Mouse (Mus musculus) cerebellum, adult 9-11 months (tissue): ENCODE data around the gene Vwa2.
A peak's percentile ranks its signal among the peaks of the same experiment; 100 is the strongest.

Source experiments
- DNase-seq: peaks from one replicate; pipeline ENCODE4 v3.0.0; 2022

The Vwa2 gene

DNA sequence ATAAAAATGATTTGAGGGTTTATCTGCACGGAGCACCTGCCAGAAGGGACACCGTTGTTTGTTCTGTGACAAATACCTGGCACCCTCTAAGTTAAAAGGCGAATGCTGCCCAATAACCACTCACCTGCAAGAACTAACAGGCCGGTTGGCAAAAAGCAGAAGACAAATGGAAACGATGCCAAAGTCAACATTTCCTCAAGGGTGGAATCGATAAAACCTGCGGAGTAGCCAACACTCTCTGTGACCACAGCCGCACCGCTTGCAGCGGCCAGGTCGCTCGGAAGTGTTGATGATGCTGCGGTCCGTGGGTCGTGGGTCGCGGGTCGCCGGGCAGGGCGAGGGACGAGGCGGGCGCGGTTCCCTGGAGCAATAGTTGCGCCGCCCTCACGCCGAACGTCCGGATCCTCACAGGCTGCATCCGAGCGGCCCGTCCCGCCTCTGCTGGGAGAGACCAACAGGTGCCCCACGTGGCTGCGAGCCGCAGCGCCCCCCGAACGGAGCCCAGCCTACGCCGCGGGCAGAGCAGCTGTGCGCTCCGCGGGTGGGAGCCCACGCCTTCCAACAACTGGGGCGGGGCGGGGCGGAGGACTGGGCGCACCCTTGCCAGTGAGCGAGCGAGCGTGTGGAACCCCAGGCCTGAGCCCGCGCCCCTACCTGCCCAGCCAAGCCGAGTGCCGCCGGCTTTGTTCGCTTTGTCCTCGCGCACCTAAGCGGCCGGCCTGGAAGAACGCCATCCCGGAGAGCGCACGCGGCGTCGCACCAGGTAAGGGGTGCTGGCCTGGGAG, at the start of gene Vwa2:
Gene Vwa2 (plus strand): TSS at position 434 of the 785 bp plus-strand sequence.
- DNase-seq, result no peak

DNA sequence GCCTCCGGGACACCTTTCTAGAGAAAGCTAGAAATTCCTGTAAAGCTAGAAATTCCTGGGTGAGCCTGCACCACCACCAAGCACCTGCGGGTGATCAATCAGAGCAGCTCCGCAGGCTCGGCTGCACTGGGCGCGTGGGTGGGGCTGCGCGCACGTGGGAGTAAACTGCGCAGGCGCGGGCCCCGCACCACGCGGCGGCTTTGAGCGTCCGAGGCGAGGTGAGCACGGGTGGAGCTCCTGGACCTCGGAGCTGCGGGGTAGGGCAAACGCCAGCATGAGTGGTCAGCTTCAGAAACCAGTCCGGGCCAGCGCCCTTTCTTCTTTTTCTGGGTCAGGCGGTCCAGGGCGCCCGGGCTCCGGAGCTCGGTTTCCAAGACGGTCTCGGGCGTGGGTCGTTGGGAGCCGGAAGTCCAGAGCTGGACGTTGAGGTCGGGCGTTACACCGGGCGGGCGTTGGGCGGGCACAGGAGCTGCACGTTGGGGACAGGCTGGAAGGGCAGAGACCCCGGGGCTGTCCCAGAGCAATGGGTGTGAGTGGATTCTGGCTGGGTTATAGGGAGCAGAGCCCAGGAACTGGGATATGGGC, 47.9 kb upstream of the Vwa2 start, which contains the start of gene Tdrd1:
Gene Tdrd1 (plus strand): TSS at position 163 of the 585 bp plus-strand sequence.
- DNase-seq, result no peak

DNA sequence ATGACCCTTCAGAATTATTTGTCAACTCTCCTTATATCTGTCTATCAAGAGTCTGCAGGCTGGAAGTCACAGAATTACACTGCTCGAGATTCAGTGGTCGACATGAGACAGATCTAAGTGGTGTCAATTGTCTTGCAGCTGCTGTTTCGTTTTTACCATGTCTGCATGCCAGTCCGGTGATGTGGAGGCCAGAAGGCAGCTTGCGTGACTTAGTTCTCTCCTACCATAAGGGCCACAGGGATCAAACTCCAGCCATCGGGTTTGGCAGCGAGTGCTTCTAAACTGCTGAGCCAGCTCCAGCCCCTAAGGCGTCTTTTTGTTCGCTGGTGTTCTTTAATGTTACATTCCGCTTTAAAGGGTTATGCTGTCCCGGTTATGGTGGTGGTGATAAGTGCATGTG, 45.7 kb upstream of the Vwa2 start:
- DNase-seq, result no peak

DNA sequence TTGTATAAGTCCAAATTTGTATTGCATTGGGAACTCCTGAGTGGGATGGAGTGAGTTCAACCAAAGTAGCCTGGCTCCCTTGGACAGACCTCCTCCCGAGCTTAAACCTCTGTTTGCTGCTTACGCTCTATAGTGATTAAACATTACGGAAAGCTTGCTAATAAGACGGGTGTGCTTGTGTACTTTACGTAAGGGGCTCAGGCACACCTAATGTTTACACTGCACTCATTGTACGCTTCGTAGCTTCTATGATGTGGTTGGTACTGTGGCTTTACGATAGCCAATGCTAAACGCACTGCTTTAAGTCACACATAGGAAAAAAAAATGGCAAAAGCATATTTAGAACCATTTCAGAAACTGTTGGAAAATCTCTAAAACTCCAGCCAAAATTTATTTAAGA, 44.8 kb upstream of the Vwa2 start:
- no peak for DNase-seq

DNA sequence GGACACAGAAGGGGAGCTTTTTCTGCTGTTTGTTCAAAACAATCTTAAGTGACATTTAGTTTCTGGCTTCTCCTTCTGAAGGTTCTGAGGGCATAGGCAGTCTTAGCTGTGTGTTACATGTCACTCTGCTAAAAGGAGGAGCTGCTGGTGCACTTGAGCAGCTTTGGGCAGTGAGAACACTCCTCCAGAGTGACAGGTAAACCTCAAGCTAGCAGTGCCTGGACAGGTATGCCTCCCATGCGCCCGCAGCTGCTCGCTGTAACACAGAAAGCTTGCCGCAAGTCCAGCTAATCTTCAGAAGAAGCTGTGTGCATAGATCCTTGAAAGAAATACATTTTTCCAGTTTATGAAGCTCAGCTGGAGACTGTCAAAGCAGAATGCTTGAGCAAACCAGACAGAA, 43.9 kb upstream of the Vwa2 start:
- DNase-seq, result no peak

DNA sequence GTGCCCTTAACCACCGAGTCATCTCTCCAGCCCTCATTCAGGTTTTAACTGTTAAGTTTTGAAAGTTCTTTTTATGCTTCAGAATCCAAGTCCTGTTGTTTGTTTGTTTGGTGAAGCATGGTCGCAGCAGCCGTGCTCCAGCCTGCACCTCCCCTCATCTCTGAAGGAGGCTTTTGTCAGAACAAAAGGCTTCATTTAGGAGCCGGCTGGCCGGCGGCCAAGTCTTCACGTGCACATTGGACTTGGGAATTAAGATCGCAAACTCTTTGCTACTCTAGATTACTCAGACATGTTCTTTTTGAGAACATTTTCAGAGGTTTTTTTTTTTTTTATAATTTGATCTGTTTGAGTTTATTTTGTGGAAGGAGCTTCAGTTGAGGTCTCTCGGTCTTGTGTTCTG, 38.7 kb upstream of the Vwa2 start:
- no peak for DNase-seq

DNA sequence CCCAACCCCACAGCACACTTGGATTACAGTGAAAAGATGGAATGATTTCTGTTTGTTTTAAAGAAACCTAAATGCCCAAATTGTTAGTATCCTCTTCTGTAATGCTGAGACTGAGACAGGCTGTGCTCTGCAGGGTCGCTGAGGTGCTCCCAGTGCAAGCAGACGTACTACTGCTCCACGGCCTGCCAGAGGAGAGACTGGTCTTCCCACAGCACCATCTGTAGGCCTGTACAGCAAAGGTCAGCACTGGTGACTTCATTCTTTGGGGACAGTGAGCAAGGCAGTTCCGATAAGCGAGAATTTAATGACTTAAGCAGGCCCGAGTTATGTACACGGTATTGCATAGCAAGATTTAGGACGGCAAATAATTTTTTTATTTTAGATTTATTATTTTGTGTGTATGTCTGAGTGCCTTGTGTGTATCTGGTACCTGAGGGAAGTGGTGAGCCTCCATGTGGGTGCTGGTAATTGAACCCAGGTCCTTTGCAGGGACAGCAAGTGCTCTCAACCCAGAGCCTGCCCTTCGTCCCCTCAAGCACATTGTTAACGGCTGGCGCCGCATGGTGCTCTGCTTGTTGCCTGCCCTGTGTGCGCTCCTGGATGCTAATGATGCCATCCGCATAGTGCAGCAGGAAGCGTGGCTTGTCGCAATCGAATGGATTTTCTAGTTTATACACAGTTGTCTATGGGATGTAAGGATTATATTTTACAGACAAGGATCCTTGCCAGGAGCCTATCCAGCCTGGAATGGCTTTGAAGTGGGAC, 34.9 kb upstream of the Vwa2 start:
- no peak for DNase-seq

DNA sequence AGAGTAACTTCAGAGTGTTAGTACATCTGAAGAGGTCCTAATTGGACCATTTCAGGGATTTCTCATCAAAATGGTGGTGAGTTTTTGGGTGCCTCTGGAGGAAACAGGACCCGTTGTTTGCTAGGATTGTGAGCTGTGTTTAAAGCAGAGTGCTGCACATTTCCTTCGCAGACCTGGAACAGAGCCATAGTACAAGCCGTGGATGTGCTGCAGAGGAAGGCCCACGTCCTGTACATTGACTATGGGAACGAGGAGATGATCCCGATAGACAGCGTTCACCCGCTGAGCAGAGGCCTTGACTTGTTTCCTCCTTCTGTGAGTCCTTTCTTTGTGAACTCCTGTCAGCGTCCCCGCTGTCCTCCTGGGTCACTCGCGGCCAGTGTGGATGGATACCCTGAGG, 31.1 kb upstream of the Vwa2 start:
- no peak for DNase-seq

DNA sequence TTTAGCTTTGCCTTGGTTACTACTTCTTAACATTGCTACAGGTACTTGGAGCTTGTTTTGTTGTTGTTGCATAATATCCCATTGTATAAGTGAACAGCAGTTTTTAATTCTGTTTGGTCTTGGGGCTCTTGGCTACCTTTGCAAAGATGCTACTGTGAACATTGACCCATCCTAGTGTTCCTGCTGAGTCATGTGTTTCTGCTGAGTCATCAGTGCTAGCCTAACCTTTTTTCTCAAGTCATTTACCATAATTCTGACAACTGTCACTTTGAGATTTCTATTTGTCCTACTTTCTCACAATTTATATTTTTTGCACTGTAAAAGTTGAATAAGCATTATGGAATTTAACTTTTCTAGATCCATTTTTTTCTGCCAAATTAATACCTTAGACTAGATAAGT, 21.5 kb upstream of the Vwa2 start:
- DNase-seq, result no peak

DNA sequence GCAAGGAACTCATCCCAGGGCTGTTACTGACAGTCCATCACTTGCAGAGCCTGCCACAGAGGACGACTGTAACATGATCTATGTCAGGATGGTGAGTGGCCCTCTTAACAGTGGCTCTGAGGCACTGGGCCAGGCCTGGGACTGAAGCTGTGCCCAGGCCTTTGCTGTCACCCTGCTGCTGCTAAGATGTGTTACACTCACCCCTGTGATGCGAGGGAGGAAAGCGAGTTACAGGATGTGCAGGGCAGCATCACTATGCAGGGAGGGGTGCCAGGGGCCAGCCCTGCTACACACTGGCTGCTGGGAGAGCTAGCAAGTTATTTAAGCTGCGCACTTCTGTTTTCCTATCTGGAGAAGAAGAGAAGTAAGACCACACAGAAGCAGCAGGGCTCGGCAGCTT, 17.6 kb upstream of the Vwa2 start:
- no peak for DNase-seq

DNA sequence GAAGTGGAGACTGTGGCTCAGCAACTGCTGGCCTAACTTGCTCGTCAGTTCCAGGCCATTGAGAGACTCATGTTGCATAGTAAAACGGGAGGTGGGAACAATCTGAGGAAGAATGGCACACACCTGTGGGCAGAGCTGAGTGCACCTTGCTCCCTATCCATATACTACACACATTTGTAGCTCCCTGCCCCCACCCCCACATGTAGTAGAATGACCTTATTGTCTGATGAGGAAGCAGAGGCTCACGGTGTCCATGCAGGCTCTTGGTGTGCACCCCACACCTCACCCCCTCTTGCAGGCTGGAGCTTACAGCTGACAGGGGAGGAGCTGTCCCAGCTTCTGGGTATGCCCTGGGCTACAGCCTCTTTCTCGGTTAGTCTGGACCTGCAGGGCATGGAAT, 6.3 kb upstream of the Vwa2 start:
- no peak for DNase-seq

DNA sequence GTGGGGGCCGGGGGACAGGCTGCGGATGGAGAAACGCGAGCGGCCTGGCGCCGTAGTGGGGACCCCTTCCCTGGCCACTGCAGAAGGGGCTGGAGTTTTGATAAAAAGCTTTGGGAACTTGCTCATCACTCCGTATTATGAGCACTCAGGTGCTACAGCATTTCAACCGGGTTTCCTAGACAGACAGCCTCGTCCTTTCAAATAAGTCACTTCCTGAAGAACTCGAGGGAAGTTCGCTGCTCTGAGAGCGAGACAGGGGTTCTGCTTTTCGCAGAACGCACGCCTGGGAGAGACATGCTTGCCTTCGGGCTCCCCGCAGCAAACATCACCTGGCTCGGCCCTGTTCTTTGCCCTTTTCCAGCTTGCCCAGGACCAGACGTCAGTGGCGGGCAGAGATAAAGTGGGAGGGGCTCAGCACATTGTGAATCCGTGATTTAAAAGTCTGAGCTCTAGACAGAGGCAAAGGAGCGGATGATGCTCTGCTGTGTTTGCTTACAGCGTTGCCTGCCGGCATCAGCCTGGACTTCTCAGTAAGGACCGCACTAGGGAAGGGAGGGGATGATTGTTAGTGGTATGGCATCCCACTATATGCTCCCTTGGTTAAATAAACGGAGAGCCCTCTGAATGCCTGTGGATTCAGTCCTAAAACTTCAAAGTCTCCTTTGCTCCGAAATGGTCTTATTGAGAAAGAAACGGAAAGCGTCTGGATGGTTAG, 709 bp downstream of the Vwa2 start:
- no peak for DNase-seq

DNA sequence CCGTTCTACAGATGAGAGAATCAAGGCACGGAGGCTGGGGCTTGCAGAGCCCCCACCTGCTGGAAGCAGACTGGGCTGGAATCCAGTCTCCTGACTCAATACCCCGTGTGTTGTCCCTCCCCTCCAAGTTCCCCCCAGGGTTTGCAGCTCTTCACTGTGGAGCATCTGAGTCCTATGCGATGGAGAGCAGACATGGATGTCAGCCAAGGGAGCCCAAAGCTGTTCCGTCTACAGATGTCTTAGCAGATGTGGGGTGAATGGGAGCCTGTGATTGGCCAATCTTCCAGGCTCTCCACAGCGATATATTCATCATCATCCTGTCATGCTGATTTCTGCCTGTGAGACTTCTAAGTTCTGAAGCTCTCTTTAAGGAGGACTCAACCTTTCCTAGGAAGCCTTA, 3.3 kb downstream of the Vwa2 start:
- no peak for DNase-seq

DNA sequence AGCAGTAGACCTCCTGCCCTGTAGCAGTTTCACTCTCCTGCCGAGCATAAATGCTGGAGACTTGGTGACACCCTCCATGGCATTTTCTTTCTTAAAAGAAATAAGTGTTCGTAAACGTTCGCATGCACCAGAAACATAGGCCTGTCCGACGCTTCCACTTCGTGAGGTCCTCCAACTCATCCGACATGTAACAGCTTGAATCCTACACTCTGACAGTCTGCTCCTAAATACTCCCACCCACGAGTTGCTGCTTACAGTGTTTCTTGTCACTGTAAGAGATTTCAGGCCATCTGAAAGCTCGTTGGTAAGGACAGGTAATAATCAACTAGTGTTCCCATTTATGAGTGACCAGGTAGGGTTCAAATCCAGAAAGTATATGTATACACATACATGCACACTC, 13.8 kb downstream of the Vwa2 start:
- no peak for DNase-seq

DNA sequence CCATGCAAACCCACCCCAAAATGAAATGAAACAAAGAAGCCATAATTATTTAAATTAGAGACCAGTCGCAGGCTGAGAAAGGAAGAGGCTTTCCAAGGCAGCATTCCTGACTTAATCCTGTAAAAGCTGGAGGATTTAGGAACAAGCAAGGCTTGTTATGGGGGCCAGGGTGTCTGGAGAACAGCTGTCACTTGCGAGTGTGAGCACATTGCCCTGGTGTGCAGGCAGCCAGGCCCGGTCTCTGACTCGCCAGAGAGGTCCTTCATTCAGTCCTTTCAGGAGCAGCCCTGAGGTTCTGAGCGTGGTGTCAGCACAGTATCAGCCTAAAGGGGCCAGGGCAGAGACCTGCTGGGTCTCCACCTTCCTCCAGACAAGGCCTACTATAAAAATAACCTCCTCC, 14.6 kb downstream of the Vwa2 start:
- no peak for DNase-seq

DNA sequence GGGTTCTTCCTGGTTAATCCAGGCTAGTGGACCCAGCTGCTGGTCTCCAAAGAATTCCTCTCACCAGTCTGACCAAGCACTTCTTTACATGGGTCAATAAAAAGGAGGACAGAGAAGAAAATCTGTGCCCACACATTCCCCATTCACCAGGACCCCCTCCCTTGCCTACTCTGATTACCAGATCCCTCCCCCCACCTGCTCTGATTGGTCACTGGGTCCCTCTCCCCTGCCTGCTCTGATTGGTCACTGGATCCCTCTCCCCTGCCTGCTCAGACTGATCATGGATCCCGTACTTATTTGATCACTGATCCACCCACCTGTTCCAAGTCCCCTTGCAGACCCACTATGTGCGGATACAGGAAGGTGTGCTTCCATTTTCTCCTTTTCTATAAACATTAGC, 17.4 kb downstream of the Vwa2 start:
- DNase-seq, result no peak

DNA sequence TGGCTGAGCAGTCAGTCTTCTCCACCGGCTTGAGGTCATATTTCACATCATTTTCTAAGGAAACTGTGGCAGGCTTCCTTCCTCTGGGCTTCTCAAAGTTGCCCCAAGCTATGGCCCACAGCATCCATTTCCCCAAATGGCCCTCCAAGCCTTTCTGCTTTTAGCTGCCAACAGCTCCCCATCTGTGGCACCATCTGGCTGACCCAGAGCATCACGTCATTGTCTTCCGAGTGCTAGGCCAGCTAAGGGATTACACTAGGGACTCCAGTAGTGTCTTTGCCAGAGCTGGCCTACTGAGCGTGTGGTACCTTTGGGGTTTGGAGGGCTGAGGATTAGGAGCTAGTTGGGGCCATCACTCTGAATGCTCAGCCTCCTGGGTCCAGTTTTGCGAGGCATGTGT, 18.5 kb downstream of the Vwa2 start:
- peak; percentile 35 for DNase-seq

DNA sequence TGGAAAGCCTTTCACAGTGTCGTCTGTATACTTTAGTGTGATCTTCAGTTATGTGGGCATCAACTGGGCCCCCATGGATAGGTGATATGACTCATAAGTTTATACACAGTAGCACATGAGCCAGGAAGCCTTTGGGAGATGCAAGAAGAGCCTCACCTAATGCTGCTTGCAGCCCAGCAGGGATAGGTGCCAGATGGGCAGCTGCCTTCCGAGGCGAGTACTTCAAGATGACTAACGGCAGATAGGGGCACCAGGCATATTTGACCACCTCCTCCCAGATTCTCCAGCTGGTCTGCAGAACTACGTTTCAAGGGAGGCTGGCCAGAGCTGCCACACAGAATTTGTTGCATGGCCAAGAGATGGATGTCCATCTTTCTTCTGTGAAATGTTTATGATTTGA, 19.3 kb downstream of the Vwa2 start:
- no peak for DNase-seq

DNA sequence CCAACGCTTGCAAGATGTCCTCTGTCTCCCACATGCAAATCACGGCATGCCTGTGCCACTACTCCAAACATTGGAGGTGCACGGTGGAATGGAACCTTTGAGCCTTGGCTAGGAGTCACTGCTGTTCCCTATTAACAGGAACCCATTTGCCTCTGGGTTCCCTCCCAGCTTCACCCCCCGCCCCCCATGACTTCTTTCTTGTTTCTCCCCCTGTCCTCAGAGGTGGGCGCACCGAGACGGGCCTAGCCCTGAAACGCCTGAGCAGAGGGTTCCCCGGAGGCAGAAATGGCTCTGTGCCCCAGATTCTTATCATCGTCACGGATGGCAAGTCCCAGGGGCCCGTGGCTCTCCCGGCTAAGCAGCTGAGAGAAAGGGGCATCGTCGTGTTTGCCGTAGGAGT, 23.6 kb downstream of the Vwa2 start:
- no peak for DNase-seq

DNA sequence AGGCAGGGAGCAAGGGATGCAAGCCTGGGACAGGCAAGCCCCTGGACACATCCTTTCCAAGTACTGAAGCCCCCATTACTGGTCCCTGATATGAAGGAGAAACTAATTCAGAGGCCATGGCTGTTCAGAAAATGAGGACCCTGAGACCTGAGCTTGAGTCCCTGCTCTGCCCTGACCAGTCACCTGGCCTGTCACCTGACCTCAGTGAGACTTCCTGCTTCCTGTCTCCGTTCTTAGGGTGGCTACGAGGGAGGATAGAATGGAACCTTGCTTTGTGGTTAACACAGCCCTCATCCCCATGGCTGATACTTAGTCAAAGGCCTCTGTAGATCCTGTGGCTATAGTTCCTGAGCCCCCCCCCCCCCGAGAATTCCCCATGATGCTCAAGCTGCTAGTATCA, 30.0 kb downstream of the Vwa2 start:
- DNase-seq, result no peak

DNA sequence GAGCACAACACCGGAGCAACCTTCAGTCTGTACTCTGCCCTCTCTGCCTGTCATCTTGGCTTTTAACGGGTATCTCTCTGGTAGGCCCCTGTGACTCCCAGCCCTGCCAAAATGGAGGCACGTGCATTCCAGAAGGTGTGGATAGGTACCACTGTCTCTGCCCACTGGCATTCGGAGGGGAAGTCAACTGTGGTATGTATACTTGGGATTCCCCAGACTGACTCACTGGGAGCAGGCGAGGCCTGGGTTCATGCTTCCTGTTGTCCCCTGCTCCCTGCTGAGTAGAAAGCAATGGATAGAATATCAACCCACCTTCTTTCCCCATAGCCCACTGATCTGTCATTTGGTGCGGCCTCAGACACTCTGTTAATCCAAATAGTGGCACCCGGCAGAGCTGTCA, 31.3 kb downstream of the Vwa2 start:
- no peak for DNase-seq

DNA sequence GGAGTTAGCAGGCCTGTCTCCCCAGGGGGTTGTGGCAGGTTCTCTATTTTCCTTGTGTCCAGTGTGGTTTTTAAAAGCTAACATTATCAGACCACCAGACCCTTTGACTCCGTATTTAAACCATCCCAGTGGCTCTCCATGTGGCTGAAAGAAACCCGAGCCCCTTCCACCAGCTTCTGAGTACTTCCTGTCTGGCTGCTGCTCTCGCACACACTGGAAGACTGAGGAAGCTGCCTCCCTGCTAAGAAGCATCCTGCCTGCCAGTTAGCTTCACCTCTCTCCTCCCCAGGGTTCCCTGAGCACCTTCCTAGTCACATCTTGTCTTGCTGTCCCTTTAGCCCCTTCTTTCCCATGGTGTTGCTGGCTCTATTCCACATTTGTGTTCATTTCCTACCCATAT, 33.8 kb downstream of the Vwa2 start:
- DNase-seq, result no peak

DNA sequence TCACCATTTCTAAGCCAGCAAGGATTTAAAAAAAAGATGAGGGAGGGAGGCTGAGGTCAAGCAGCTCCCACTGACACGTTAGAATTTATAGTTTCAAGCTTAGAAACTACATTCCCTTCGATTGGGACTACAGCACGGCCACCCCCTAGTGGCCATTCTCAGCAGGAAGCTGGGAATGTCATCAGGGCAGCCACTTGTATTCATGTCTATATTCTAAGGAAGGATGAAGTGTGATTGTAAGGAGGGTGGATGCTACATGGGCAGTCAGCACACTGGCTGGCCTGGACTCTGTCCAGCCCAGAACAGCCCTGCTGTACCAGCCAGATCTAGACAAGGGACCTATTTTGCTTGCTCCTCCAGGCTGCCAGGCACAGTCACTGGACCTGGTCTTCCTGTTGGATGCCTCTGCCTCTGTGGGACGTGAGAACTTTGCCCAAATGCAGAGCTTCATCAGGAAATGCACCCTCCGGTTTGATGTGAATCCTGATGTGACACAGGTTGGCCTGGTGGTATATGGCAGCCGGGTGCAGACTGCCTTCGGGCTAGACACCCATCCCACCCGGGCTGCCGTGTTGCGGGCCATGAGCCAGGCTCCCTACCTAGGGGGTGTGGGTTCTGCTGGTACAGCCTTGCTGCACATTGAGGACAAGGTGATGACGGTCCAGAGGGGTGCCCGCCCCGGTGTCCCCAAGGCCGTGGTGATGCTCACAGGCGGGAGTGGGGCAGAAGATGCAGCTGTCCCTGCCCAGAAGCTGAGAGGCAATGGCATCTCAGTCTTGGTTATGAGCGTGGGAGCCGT, 34.6 kb downstream of the Vwa2 start:
- DNase-seq, result no peak
